In genomic region chr14:27011561-27011960, GRCm38 (mm10) we compare ENCODE assay signal across 32 mouse cellular contexts. TPM values are rescaled to one million over a fixed set of nuclear protein-coding genes. Genes with fewer than 3 reads are reported as not detected.
DNase-seq lines count a peak whose midpoint lies in the region; ATAC-seq and TF ChIP-seq lines count a peak whose summit lies in the region.
"Had no signal": no experiment of that assay in that cellular context is flagged by ENCODE, and none has a peak within 500 bp of the region (broad histone marks: within the 10 kb centered on the region; RNA-seq: fewer than 3 reads in every experiment).

No protein-coding gene starts in this region.

- WGBS in stomach, postnatal 0 days = 82% methylated on average over 5 of the region's 5 CpGs

- H3K4me1 ChIP-seq in stomach, postnatal 0 days (replicated peaks; ENCODE audit: control insufficient read depth, insufficient read depth) = no peaks in the 10 kb centered on the region
- H3K4me1 ChIP-seq: embryonic facial prominence, embryonic 12.5 days; embryonic facial prominence, embryonic 15.5 days; heart, embryonic 10.5 days; heart, embryonic 13.5 days; hindbrain, embryonic 12.5 days; hindbrain, embryonic 15.5 days; intestine, embryonic 15.5 days had no signal

- H3K9ac ChIP-seq in stomach, postnatal 0 days (ENCODE audit: low read length) = no peak overlapping the region
- H3K9ac ChIP-seq: embryonic facial prominence, embryonic 12.5 days; embryonic facial prominence, embryonic 15.5 days; forebrain, postnatal 0 days; heart, embryonic 13.5 days; hindbrain, embryonic 12.5 days; hindbrain, embryonic 15.5 days; intestine, embryonic 15.5 days had no signal

- DNase-seq in layer of hippocampus, adult 2 months (ENCODE audit: low spot score in 2 of 2) = no peak
- DNase-seq in layer of hippocampus, adult 9-10 months (ENCODE audit: low spot score) = no peak
- DNase-seq in ES-CJ7 (ENCODE audit: low read depth, low spot score) (peak; percentile 79), R1 (ENCODE audit: low read depth, low spot score) (peak; percentile 76)
- no peak for DNase-seq in stomach, postnatal 0 days (ENCODE audit: low spot score)
- DNase-seq in Muller cell, postnatal 12 days (ENCODE audit: inconsistent ontology term) = no peak
- no peak for DNase-seq in urinary bladder, adult 2 months (ENCODE audit: low spot score)
- DNase-seq: adrenal gland, adult 2 months; adrenal gland, postnatal 14 days; cerebellum, adult 11 months; cerebellum, adult 2 months; cerebellum, adult 9-11 months; cerebellum, postnatal 25 days; forebrain, postnatal 0 days; gastrocnemius, adult 2 months; gastrocnemius, postnatal 25 days; heart, adult 2 months had no signal

- no peaks in the 10 kb centered on the region for H3K27me3 ChIP-seq in stomach, postnatal 0 days (ENCODE audit: control insufficient read depth, insufficient read depth, low read length)
- H3K27me3 ChIP-seq: embryonic facial prominence, embryonic 12.5 days; embryonic facial prominence, embryonic 15.5 days; heart, embryonic 13.5 days; hindbrain, embryonic 12.5 days; hindbrain, embryonic 15.5 days; intestine, embryonic 15.5 days had no signal

- TF ChIP-seq EP300 in stomach, postnatal 0 days (optimal IDR thresholded peaks at IDR 0.05) = no peak

- H3K4me3 ChIP-seq in layer of hippocampus, adult 2 months = no peak overlapping the region
- H3K4me3 ChIP-seq in stomach, postnatal 0 days (ENCODE audit: low read depth, low read length) = no peak overlapping the region
- H3K4me3 ChIP-seq: embryonic facial prominence, embryonic 12.5 days; embryonic facial prominence, embryonic 15.5 days; gastrocnemius, adult 2 months; heart, adult 2 months; heart, embryonic 10.5 days; heart, embryonic 13.5 days; hindbrain, embryonic 12.5 days; hindbrain, embryonic 15.5 days; intestine, embryonic 15.5 days had no signal

- H3K4me2 ChIP-seq in stomach, postnatal 0 days (replicated peaks; ENCODE audit: low read depth) = no peak overlapping the region
- H3K4me2 ChIP-seq: embryonic facial prominence, embryonic 12.5 days; embryonic facial prominence, embryonic 15.5 days; heart, embryonic 13.5 days; hindbrain, embryonic 12.5 days; hindbrain, embryonic 15.5 days; intestine, embryonic 15.5 days had no signal

- H3K27ac ChIP-seq in layer of hippocampus, adult 2 months = no peak overlapping the region
- H3K27ac ChIP-seq in stomach, postnatal 0 days (replicated peaks) = no peak overlapping the region
- H3K27ac ChIP-seq: embryonic facial prominence, embryonic 12.5 days; embryonic facial prominence, embryonic 15.5 days; gastrocnemius, adult 2 months; heart, adult 2 months; heart, embryonic 10.5 days; heart, embryonic 13.5 days; hindbrain, embryonic 12.5 days; hindbrain, embryonic 15.5 days; intestine, embryonic 15.5 days had no signal

- 0 out of 2 replicates have a peak, but pooled peaks have one; percentile 16 for TF ChIP-seq CTCF in layer of hippocampus, adult 2 months (conservative IDR thresholded peaks at IDR 0.05)
- 0 out of 2 replicates have a peak, but pooled peaks have one; percentile 8 for TF ChIP-seq CTCF in stomach, postnatal 0 days (IDR thresholded peaks at IDR 0.05; ENCODE audit: low read depth)

- H3K9me3 ChIP-seq in stomach, postnatal 0 days (ENCODE audit: control insufficient read depth, low read length) = no peaks in the 10 kb centered on the region
- H3K9me3 ChIP-seq: embryonic facial prominence, embryonic 12.5 days; embryonic facial prominence, embryonic 15.5 days; G1E; heart, embryonic 10.5 days; heart, embryonic 13.5 days; hindbrain, embryonic 12.5 days; hindbrain, embryonic 15.5 days; intestine, embryonic 15.5 days had no signal

- ATAC-seq in stomach, postnatal 0 days (ENCODE audit: low FRiP score, low TSS enrichment) = no peak
- ATAC-seq: CD4-positive, CD25-positive, alpha-beta regulatory T cell, adult 4 months; forebrain, embryonic 14.5 days; forebrain, postnatal 0 days; intestine, embryonic 15.5 days had no signal

- no peaks in the 10 kb centered on the region for H3K36me3 ChIP-seq in stomach, postnatal 0 days (ENCODE audit: control insufficient read depth, insufficient read depth, low read length)
- H3K36me3 ChIP-seq: embryonic facial prominence, embryonic 12.5 days; embryonic facial prominence, embryonic 15.5 days; G1E; heart, embryonic 10.5 days; heart, embryonic 13.5 days; hindbrain, embryonic 12.5 days; hindbrain, embryonic 15.5 days; intestine, embryonic 15.5 days had no signal

RNA-seq across cellular contexts. Expression of gene Hesx1, which starts 17.3 kb away (rescaled TPM):
- not detected for total RNA-seq in layer of hippocampus, adult 2 months (2021)
- polyA plus RNA-seq in stomach, postnatal 0 days (2015; fragmentation: Nextera tagmentation; extraction: Ambion mirVana) = 0.19 TPM in 1 of 2 replicates, not detected in the other
- polyA plus RNA-seq in urinary bladder, adult 2 months (2012; rRNA removed) = 0.15 and 0.21 TPM in 2 replicates
- total RNA-seq: adrenal gland, adult 2 months; adrenal gland, postnatal 14 days; forebrain, postnatal 0 days; G1E; gastrocnemius, adult 2 months; gastrocnemius, postnatal 25 days; heart, adult 2 months; heart, postnatal 25 days; hematopoietic stem cell, adult 5-6 weeks had no signal
- polyA plus RNA-seq: adrenal gland, adult 2 months; C2C12; cerebellum, adult 2 months; forebrain, embryonic 14.5 days; forebrain, postnatal 0 days; frontal cortex, adult 2 months; G1E; heart, adult 2 months; hindbrain, embryonic 12.5 days had no signal

RNA-seq across cellular contexts. Expression of gene Il17rd, which starts 27.2 kb away (rescaled TPM):
- total RNA-seq in layer of hippocampus, adult 2 months (2021) = 1 to 10 TPM; 2.8 to 3.2 TPM
- 1.0 and 1.1 TPM in 2 replicates for polyA plus RNA-seq in stomach, postnatal 0 days (2015; fragmentation: Nextera tagmentation; extraction: Ambion mirVana)
- 6.3 and 7.1 TPM in 2 replicates for polyA plus RNA-seq in urinary bladder, adult 2 months (2012; rRNA removed)
- total RNA-seq: common myeloid progenitor, adult 5-6 weeks; hematopoietic stem cell, adult 5-6 weeks had no signal
- polyA plus RNA-seq: G1E had no signal

RNA-seq across cellular contexts. Expression of gene Appl1, which starts 40.5 kb away (rescaled TPM):
- 10 to 100 TPM; 59.8 to 63.0 TPM for total RNA-seq in layer of hippocampus, adult 2 months (2021)
- 22.0 and 25.5 TPM in 2 replicates for polyA plus RNA-seq in stomach, postnatal 0 days (2015; fragmentation: Nextera tagmentation; extraction: Ambion mirVana)
- polyA plus RNA-seq in urinary bladder, adult 2 months (2012; rRNA removed) = 14.3 and 15.6 TPM in 2 replicates

Comparison
In these comparisons a context has a peak if more than half of its experiments do, and no peak if none do; other contexts are left out.
1. DNase-seq: peak in ES-CJ7 (single experiment) and R1 (single experiment); none in layer of hippocampus, adult 2 months (0 of 2), layer of hippocampus, adult 9-10 months (single experiment), stomach, postnatal 0 days (single experiment), Muller cell, postnatal 12 days (single experiment) and urinary bladder, adult 2 months (single experiment).